Mouse (Mus musculus) heart, adult 2 months (tissue): Measurements from ENCODE around the gene Fam78b.

Experiments used
- CTCF ChIP-seq: fragments of 200-600 bp; IDR thresholded peaks from 2 replicates; pipeline ENCODE4 v1.8.1; 2022; ENCODE audit warnings: antibody characterized with exemption, mild to moderate bottlenecking, moderate library complexity
- EP300 ChIP-seq: fragments of 200-500 bp; IDR thresholded peaks from 2 replicates; pipeline ENCODE4 v1.6.1; 2011; ENCODE audit warnings: low read depth, low read length, control low read depth; ENCODE audit not compliant: insufficient read depth
- POLR2A ChIP-seq: fragments of 200-500 bp; IDR thresholded peaks from 2 replicates; pipeline ENCODE4 v1.6.1; 2011; ENCODE audit warnings: mild to moderate bottlenecking, low read depth, low read length, control low read depth; ENCODE audit not compliant: insufficient read depth

GRCm38 (mm10) chr1:167050859-167051258 lies 49.6 kb downstream of the Fam78b start:
- no peak for TF ChIP-seq EP300
- no peak for TF ChIP-seq POLR2A
- no peak for TF ChIP-seq CTCF
